Mouse (Mus musculus) bone marrow, adult 2 months (tissue): ENCODE results near the gene Cpa4.

Experiments used
- CTCF ChIP-seq: fragments of 200-500 bp; IDR thresholded peaks from 2 replicates; pipeline ENCODE4 v1.5.1; 2011; ENCODE audit warnings: low read length, control low read depth; ENCODE audit not compliant: control insufficient read depth, insufficient read depth
- POLR2A ChIP-seq: fragments of 200-500 bp; IDR thresholded peaks from 2 replicates; pipeline ENCODE4 v1.6.1; 2011; ENCODE audit warnings: low read depth, mild to moderate bottlenecking, control low read depth, low read length, borderline replicate concordance; ENCODE audit not compliant: control insufficient read depth

- no peak for TF ChIP-seq CTCF
- TF ChIP-seq POLR2A = no peak
These were observed 36.9 kb downstream of the Cpa4 start for GRCm38 (mm10) chr6:30605111-30605510.
